Mouse (Mus musculus) telencephalon, adult 2 months (tissue): ENCODE results near the gene Mn1.

Experiments used
- DNase-seq: peaks from one replicate; pipeline ENCODE4 v3.0.0-alpha.2; 2011; ENCODE audit warnings: low read depth, low spot score

Mn1 gene

DNA sequence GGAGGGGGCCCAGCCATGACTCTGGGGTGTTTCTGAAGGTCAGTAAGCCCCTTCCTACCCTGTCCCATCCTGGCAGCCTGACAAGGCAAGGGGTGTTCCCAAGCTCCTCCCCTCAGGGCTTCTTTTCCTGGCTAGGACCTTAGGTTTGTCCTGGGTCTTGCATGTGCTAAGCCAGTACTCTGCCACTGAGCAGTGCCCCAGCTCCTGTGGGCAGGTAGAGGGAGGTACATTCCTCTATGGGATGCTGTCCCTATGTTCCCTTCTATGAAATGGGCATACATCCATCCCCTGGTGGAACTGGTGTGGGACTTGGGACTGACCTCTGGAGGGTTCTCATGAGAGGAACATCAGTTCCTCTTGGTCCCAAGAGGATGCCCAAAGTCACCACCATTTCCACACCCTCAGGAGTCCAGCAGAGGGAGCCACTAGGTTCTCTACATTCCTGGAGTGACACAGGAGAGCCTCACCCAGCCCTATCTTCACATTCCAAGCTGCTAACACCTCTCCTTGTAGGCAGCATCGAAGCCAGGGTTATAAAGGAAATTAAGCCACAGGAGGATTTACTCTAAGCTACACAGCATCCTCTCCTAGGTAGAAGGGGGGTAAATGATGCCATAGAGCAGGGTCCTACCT is 7.6 kb upstream of the Mn1 start:
- DNase-seq = no peak

- DNase-seq = no peak
These were observed 6.5 kb upstream of the Mn1 start for GRCm38 (mm10) chr5:111410665-111411064.

DNA sequence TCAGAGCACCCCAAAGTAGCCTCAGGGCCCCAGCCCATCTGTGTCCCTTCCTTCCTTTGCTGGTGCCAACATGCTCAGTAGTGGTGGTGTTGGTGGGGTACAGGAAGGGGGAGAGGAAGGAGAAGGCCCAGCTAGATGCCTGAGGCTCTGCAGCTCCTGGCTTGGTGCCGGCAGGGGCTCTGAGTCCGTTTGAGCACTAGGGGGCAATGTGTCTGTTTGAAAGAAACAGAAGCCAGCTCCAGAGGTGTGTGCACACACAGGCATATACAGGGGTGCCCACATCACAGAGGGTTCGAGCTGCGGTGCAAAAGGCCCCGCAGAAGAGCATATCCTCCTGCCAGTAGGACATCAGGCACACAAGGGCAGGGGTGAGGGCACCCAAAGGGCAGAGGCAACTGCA is 3.0 kb upstream of the Mn1 start:
- DNase-seq = no peak

DNA sequence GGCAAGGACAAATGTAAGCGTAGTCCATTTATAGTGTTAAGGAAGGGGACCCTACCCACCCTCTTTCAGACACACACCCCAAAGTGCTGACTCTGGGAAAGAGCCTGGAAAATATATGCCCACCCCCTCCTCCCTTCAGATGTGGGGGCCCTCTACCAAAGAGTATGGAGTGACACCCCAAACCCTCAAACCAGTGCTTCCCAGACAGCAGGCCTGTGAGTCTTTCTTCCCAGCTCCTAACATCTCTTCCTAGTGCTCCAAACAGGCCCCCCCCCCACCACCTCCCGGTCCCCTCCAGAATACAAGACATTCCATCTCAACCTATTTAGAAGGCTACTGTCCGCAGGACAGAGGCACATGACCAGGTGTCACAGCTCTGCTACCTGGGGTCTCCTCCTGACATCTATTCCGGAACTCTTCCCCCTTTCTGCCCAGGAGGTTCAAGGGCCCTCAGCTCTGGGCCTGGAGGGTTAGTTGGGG is 2.4 kb upstream of the Mn1 start:
- DNase-seq = no peak

GRCm38 (mm10) chr5:111415575-111415974 is 1.6 kb upstream of the Mn1 start:
- no peak for DNase-seq

DNA sequence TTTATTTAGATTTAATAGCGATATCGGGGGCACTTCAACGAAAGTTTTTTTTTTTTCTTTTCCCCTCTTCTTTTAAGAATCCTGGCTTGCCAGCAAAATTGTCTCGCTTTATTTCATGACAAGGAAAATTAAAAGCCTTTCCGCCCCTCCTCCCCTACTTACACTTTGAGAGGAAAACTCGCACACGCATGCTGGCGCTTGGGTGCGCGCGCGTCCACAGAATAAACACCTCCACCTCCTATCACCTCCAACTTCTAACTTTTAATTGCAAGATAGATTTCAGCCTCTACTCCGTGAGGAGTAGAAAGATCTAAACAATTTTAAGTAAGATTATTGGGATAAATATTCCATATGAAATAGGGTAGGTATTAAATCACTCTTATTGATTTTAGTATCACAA is 1.1 kb upstream of the Mn1 start:
- no peak for DNase-seq

- no peak for DNase-seq
These were observed 393 bp downstream of the Mn1 start for GRCm38 (mm10) chr5:111417378-111418131.

DNA sequence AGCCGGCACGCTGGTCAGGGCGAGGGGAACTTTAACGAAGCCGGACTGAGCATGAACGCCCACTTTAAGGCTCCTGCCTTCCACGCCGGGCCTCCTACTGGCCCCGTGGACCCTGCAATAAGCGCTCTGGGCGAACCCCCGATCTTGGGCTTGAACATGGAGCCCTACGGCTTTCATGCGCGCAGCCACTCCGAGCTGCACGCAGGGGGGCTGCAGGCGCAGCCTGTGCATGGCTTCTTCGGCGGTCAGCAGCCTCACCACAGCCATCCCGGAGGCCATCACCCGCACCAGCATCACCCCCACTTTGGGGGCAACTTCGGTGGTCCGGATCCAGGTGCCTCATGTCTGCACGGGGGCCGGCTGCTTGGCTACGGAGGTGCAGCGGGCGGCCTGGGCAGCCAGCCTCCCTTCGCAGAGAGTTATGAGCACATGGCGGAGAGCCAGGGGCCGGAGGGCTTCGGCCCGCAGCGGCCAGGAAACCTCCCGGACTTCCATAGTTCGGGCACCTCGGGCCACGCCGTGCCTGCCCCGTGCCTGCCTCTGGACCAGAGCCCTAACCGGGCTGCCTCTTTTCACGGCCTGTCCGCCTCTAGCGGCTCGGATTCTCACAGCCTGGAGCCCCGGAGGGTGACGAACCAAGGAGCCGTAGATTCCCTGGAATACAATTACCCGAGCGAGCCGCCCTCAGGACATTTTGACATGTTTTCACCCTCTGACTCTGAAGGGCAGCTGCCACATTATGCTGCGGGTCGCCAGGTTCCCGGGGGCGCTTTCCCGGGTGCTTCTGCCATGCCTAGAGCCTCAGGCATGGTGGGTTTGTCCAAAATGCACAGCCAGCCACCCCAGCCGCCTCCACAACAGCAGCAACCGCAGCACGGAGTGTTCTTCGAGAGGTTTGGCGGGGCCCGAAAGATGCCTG is 1.3 kb downstream of the Mn1 start:
- DNase-seq = no peak

DNA sequence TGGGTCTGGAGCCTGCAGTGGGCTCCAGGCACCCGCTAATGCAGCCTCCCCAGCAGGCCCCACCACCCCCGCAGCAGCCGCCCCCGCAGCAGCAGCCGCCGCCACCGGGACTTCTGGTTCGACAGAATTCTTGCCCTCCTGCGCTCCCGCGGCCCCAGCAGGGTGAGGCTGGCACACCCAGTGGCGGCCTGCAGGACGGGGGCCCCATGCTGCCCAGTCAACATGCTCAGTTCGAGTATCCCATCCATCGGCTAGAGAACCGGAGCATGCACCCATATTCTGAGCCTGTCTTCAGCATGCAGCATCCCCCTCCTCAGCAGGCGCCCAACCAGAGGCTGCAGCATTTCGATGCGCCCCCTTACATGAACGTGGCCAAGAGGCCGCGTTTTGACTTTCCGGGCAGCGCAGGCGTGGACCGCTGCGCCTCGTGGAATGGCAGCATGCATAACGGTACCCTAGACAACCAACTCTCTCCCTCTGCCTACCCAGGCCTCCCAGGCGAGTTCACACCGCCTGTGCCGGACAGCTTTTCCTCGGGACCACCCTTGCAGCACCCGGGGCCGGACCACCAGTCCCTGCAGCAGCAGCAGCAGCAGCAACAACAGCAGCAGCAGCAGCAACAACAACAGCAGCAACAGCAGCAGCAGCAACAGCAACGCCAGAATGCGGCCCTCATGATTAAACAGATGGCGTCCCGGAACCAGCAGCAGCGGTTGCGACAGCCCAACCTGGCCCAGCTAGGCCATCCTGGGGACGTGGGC is 2.1 kb downstream of the Mn1 start:
- no peak for DNase-seq

- no peak for DNase-seq
These were observed 3.0 kb downstream of the Mn1 start for GRCm38 (mm10) chr5:111420011-111420691.

DNA sequence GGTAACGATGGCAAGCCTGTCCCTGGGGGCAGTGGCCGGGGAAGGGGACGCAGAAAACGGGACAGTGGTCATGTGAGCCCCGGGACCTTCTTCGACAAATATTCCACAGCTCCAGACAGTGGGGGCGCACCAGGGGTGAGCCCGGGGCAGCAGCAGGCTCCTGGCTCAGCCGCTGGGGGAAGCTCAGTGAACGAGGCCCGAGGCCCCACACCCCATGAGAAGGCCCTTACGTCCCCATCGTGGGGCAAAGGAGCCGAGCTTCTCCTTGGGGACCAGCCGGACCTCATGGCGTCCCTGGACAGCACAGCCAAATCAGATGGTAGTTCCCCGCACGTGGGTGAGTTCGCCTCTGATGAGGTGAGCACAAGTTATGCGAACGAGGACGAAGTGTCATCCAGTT is 3.7 kb downstream of the Mn1 start:
- DNase-seq = no peak

DNA sequence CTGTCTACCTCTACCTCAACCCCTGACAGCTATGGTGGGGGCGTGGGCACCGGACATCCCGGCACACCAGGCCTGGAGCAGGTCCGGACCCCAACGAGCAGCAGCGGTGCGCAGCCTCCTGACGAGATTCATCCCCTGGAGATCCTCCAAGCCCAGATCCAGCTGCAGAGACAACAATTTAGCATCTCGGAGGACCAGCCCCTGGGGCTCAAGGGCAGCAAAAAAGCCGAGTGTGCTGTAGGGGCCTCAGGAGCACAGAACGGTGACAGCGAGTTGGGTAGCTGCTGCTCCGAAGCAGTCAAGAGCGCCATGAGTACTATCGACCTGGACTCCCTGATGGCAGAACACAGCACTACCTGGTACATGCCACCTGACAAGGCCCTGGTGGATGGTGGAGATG is 4.3 kb downstream of the Mn1 start:
- no peak for DNase-seq

DNA sequence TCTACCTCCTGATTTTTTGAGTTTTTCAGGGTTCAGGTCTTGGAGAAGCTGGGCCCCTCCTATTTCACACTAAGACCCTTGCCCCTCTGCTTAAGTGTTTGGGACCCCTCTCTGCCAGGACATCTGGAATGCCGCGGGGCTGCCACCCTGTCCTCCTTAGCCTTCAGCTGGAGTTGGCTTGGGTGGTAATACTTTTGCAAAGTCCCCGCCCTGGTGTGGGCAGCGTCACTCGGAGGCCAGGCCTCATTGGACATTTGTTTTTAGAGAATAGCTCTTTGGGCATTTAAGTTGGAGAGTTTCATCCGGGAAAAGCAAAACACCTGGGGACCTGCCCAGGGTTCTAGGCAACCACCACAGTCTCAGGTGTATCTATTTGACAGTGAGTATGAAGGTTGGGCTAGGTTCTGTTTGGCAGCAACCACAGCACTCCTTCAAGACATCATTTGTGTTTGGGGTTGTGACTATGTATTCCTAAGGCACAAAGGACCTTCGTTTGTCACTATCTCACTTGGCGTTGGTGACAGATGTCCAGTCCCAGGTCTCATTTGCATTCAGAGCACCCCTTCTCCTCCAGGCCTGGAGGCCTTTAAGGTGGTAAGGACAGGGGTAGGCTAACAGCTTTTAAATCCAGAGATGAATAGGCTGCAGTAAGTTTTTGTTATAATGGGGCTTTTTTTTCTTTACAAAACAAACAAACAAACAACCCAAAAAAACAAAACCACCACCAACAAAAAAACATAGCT is 5.1 kb downstream of the Mn1 start:
- DNase-seq = no peak

DNA sequence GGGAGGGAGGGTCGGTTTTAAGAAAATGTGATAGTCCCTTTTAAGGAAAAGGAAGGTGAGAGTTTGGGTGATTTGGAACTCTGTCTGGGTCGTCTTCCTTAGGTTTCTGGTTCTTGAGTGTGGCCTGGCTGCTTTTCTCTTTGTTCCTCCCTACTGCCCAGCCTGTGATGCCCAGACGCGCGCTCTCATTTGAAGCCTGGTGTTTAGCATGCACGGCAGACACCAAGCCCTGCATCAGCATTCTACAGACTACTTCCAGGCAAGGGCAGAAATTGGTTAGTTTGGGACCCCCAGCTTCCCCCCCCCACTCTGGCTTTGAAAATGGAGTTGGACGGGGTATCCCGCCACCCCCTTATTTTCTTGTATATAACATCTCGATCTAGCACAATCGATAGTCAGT is 5.8 kb downstream of the Mn1 start:
- DNase-seq = no peak

DNA sequence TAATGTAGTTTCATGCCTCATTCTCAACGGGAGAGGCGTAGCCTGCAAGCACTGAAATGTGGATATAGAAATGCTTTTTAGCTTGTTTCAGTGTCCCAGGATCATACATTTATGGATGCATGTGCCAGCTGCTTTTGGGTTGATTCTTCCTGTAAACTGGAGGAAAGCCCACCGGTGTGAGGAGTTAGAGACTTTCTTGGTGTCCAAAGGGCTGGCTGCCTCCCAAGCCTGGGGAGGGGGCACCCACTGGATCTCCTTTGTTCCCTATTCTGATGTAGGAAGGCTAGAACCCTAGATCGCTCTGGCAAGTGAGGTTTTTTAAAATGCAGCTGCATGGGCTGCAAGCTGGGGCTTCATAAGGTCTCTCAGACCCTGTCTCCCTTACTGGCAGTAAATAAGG is 6.5 kb downstream of the Mn1 start:
- DNase-seq = no peak

DNA sequence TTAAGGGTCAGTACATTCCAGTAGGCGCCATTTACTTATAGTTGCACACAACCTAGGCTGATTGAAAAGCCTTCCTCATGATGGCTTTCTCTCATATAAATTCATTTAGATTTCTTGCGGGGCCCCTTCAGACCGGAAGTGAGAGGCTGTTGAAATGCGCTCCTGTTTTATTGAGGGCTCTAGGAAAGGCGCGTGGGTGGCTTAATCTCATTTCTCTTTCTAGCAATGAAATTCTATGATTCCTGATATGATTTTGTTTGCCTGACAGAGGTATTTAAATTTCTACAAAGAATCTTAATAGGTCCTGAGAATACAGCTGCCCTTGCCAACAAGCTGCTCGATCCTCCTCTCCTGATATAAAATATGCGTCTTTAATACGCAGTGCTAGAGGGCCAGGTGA is 8.7 kb downstream of the Mn1 start:
- no peak for DNase-seq

DNA sequence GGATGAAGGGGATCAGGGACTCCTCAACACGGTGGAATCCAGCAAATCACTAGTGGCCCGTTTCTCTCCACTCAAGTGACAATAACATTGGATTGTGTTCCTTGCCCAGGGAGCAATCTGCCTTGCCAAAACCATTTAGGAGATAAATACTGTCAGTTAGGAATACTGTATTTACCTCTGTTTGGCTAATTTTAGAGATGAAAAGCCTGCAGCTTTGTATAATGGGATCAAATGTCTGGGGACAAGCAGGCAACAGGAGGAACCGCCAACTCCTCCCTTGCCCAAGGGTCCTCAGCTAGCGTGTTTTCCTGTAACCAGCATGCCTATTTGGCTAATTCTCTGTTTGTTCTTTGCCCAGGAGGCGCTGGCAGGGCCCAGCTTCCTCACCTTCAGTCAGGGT is 9.1 kb downstream of the Mn1 start:
- DNase-seq = no peak

DNA sequence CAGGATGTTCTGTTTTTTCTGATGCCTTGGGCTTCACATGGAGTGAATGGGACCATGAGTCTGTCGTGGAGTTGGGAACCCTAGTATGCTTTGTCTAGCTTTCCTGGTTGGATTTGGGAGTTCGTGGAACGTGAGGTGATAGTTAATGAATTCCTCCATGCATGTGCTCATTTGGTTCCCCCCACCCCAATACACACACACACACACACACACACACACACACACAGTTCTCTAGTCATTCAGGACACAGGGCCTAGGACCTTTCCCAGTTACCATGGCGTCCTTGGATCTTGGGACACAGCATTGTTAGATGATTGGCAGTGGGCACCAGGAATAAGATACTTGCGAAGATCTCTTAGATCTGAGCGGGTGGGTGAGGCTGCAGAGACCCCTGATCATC is 11.7 kb downstream of the Mn1 start:
- DNase-seq = no peak

- no peak for DNase-seq
These were observed 12.6 kb downstream of the Mn1 start for GRCm38 (mm10) chr5:111429726-111430125.

- DNase-seq = no peak
These were observed 14.0 kb downstream of the Mn1 start for GRCm38 (mm10) chr5:111431007-111431730.
